Mouse (Mus musculus) urinary bladder, postnatal 36 days (tissue): ENCODE data around the gene Erbb2.

Source experiments
- DNase-seq, 2 experiments: peaks; one replicate each; pipeline ENCODE4 v3.0.0; 2022; ENCODE audit warnings: low spot score in 2 of 2, mixed read lengths in 1 of 2

Erbb2 gene

DNA sequence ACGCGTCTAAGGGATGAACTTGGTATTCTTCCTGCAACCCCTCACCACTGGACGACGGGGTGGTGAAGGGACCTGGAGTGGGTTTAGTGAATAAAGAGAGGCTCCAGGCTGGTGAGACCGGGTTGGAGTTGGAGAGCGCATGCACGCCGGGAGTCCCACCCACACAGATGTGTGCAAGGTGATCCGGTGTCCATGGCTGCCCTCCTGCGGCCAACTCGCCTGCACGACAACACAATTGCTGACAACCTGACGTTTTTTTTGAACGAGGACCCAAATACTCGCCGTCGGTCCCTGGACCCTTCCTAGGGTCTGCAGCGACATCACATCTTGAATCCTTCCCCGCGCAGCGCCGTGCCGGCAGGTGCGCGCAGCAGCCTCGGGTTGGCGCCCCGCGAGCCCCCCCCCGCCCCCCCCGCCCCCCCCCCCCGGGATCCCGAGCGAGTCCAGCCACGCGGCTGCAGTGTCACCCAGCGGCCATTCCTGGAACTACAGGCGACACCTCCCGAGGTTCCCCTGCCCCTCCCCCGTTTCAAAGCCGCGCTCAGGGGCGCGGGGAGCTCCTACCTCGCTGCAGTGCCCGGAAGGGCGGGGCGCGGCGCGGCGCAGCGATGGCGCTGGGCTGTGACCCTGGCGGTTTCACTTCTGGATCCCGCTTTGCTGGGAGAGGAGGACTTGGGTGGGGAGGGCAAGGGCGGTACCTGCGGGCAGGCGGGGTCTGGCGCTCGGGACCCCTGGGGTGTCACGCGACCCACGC lies 45.3 kb downstream of the Erbb2 start:
- peak; percentile 82 to 89 for DNase-seq

DNA sequence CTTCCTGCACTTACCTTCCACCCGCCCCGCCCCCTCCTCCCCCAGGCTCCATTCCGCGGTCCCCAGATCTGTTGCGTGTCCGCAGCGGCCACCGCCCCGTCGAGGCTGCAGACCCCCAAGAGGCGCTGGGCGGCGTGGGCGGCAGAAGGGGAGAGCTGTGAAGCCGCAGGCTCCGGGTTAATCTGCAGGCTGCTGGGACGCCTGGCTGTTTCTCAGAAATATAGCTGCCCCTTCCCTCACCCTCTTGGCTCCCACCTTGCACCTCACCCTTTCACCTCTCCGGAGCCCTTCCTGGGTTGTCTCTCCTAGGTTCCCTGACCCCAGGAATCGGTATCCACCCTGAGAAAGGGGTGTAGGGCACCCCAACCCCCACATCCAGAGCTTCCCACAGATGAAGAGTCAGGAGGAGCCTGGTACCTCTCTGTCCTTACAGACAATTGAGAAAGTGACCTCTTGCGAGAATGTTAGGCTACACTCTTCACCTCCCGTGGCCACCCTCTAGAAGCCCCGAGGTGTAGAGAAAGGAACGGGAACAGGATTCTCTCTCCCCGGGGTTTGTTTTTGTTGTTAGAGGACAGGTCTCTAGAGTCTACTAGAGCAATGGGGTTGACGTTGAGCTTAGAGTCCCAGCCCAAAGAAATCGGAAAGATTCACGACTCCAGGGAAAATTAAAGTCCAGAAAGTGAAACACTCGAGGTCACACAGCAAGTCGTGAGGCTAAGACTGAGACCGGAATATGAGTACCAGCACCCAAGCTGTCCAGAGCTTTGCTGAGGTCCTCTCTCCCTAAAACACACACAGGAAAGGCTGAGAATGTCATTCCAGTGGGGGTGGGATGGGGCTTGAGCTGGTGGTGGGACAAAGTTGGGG lies 46.1 kb downstream of the Erbb2 start:
- DNase-seq = no peak

DNA sequence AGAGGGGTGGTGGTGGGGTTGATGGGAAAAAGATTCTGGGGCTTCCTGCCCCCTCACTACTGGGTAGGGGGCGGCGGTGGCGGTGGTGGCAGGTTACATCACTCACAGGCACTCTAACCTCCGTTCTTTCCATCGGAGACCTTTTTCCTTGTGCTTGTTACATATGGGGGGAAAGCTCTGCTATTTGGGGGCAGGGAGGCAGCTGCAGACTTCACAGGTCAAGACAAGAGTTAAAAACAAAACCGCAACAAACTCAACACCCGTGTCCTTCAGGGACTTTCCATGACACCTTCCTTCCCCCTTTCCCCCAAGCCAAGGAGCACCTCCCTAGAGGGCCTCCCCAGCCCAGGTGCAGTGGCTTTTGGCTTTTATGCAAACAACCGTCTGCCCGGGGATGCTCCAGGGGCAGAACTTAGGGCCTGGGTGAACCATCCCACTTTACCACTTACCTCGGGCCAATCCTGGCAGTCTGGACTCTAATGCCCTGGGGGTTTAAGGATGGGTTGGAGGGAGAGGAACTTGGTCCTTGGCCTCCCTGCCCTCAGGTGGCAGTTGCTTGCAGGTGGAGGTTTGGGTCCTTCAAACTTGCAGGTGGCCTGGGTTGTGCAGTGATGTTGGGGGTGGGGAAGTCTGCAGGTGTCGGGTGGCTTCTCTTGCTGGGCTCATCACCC lies 46.9 kb downstream of the Erbb2 start:
- DNase-seq = no peak

DNA sequence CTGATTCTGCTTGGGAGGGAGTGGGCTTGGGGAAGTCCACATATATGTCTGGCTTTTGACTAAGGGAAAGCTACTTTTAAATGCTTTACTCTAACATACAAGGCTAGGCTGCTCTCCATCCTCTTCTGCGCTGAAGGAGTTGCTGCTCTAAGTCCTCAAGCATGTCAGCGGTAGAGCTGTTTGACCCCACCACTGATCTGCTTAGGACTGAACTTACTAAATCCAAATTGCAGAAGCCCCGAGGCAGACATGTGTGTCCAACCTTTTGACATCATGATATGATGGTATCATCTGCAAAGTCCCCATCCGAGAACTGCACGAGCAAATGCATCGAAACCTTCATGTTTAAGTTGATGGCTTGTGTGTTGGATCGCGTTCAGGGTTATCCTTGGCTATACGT lies 47.6 kb downstream of the Erbb2 start:
- no peak for DNase-seq

DNA sequence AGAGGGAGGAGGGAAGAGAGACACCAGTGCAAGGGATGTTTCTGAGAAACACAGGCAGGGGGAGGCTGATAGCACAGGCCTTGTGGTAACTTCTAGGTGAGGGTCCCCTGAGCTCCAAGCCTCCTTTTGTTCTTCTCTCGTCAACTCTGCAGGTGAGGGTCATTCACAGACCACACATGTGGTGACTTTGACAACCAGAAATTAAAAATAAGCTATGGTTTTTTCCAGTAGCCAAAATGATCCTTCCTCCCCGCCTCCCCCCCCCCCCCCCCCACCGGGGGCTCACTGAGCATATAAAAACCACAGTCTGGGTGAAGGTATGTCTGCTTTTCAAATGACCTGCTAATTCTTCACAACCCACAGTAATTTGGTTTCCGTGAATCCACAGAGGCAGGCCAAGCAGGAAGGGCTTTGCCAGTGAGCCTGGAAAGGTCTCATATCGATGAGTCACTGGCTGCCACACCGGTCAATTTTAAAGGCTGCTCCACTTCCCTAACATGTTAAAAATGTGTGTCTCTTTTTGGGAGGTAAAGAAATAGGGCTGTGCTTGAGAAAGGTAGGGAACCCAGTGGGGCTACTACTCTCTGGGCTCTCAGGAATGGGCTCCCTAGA lies 48.9 kb downstream of the Erbb2 start:
- DNase-seq = no peak

DNA sequence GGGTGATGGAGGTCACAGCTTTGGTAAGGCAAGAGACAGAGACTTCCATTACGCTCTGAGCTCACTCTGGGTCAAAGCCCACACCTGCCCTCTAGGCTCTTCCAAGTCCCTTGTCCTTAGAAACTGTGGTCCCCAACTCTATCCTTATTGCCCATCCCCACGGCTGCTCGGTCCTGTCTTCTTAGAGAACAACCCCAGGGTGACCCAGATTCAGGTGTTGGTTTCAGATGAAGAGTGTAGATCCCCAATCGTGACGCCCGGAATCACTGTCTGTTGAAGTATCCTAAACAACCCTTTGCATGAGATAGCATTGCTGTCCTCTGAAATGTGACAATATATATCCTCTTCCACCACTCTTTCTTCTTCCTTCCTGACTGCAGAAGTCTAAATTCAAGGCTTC lies 50.0 kb downstream of the Erbb2 start:
- no peak for DNase-seq

DNA sequence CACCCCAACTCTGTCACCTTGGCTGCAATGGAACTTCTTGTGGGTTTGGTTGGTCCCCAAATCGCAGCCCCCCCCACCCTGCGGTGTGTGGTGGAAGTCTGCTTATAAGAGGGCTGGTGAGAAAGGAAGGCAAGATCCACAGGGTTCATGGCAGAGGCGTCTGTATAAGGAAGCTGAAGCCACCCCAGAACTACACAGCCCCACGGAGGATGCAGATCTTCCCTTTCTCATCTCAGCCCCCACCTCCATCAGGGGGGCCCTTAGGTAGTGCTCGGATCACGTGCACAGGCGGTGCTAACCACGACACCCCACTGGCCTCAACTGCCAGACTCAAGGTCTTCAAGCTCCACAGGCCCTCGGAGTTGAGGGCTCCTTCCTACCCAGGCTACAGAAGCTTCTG lies 51.6 kb downstream of the Erbb2 start:
- no peak for DNase-seq

DNA sequence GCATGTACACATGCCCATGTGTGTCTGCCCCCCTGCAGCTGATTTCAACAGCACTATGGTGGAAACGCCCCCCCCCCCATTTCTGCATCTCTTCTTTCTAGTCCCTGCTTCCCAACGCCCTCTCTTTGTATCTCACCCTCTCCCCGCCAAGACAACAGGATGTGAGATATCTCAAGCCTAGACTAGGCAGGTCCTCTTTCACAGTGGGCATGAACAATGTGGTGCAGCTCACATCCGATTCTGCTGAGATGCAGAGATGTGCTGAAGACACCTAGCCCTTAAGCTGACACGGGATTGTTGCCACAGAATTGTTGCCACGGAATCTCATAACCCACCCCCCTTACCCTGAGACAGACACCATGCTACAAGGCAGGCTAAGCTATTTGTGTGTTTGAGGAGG lies 52.2 kb downstream of the Erbb2 start:
- no peak for DNase-seq

DNA sequence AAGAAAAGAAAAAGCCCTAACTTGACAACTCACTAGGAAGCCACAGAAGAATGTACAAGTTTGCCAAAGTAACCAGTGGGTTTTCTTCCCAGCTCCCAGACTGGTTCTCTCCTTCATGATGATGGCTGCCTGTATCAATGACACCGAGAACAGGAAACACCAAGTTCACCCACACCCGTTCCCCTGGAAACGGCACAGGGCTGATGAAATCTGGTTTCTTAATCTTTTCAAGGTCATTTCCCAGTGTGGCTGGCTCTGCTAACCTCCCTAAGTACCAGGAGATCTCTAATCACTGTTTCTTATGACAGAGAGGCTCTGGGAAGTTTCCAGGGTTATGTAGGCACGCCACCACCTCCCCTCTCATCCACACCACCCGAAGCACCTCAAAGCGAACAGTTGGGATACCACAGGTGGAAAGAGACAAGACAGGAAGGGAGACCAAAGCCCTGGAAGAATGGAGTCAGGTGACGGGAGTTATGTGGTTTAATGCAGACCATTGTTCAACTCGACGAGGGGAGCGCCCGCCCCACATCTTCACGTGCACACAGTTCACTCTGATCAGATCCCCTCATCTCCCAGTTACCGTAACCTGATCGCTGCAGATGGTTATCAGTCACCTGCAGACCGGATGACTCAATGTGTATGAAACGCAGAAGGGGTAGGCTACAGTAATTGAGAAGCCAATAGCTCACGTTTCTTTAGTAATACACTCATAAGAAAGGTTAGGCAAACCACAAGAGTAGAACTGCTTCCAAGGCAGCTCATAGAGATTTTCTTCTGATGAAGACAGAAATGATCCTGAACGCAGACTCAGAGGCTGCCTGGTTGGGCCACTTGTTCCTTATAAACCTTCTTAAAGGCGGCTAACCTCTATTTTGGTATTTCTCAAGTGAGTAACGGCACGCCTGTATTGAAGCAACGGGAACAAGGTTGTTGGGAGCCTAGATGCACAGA lies 57.8 kb downstream of the Erbb2 start:
- DNase-seq = peak in 1 of 2 experiments; percentile 47

DNA sequence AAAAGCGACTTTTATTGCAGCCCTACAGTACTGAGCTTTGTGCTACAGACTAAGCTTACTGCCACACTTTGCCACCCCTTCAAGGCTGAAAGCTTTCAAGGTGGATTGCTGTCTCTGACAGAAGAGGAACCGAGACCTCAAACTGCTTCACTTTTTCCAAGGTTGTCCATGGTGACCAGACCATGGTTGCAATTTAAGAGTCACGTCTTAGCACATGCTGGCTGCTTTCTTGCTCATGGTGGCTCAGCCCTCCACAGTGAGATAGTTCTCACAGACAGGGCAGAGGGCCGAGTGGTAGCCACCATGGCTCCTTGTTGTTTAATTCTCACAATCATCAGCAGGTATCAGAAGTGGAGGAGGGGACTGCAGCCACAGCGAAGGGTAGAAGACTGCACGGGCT lies 58.5 kb downstream of the Erbb2 start:
- no peak for DNase-seq

DNA sequence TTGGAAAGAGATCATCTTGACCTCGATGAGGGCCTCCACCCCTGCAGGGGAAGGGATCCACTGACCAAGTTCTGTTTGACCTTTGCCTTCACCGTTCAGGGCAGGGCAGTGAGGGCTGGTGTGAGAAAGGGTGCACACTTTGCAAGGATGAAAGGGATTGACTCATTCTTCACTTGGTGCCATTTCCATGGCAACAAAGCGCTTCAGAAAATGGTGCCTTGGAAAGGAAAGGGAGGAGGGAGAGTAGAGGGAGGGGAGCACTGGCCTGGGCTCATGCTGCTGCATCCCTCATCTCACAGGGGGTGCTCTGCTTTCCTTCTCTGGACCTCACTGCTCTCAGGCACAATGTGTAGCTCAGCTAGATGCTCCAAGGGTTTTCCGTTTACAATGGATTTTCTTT lies 60.4 kb downstream of the Erbb2 start:
- no peak for DNase-seq

DNA sequence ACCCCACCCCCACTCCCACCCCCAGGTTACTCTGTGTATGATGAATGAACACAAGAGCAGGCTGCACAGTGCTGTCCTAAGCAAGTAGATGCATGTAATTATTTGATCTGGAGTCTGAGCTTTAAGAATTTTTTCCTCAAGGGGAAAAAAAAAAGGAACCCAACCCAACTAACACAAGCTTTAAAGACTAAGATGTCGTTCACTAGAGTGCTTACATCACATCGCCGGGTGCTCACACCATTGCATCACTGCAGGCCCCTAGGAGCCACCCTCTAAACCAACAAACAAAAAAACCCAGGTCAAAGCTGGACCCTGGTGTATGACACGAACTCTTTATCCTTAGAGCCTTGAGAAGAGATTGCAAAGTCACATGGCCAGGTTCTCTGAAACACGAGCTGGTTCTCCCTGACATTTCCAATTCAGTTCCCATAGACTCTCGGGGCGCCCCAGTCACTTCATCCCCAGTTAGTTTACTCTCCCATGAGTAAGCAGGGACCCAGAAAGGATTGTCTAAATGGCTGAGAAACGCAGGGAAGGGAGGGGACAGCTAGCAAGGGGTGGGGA lies 61.7 kb downstream of the Erbb2 start:
- DNase-seq = no peak

DNA sequence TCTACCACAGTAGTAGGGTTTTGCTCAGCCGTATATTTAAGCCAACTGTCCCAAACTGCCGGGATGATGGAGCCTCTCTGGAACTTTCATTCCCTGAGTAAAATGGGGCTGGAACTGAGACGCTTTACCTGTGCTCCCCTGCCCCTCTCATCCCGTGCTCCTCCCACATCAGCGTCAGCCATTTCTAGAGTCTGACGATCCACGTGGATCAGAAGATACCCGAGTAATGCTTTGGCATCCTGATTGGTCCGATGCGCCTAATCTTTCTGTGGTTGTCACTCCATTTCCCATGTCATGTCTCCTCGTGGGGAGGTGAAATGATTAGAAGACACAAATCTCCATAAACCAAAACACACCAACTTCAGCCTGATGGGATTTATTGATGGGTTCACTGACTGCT lies 62.7 kb downstream of the Erbb2 start:
- DNase-seq = no peak

DNA sequence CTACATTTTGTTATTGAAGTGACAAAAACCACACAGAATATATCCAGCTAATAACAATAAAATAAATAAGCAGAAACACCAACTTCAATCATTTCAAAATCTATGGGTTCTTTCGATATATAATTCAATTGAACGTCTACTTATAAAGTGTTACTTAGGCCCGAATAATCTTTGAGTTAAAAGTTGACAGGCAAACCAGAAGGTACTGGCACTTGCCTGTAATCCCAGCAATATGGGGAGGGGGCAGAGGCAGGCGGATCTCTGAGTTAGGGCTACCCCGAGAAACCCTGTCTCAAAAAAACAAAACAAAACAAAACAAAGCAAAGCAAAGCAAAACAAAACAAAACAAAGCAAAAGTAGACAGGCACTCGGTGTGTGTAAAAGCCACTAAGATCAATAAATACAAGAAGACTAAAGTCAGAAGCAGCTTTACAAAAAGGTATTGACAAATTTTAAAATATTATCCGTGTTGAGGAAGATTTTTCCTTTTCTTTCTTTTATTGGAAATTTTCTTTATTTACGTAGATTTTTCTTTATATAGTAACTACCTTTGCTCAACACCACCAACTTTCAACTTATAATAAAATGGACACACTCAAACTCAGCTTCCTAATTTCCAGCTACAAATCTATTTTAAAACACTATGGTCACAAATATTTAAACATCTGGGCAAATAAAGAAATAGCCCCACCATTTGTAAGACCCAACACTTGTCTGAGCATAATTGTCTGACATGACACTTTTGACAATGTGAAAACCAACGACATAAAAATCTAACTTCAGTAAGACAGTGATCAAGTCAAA lies 63.6 kb downstream of the Erbb2 start:
- DNase-seq = no peak

DNA sequence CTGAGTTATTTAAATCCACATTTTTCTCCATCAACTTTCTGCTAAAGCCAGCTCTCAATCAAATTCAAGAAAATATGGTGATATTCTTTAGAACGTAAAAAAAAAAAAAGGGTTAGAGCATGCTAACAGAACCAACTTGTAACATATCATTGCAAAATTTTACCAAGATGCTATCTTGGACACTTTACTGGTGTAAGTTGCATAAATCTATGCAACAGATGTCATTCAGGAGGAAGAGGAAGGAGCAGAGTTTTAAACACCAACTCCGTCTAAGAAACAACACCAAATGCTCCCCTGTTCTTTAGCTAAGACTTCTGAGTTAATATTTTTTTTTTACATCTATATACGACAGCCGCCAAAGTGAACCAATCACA lies 64.2 kb downstream of the Erbb2 start:
- DNase-seq = no peak

DNA sequence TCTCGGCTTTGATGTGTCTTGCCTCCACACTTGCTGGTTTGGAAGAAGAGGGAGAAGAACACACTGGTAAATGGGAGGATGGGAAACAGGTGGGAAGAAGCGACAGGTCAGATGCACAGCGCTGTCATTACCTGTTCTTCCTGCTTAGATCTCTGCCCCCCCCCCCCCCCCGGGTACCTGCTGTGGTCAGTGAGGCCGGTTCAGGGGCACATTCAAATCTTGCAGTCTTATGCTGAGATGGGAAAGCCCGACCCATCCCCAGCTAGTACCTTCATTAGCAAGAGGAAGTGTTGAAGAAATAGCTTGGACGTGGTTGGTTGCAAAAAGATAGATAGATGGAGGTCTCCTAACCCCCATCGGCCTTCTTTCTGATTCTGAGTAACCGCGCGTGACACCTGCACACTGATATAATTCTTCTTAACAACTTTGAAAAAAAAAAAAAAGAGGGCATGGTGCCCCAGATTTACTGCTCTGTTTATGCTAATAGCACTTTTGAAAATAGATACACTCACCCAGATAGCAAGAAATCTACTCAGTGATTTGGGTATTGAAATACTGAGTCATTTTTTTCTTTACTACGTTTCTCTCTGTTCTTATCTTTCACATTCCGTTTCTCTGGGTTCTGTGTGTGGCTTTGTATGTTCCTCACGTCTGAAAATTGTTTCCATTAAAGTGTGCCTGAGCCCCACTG lies 64.9 kb downstream of the Erbb2 start:
- no peak for DNase-seq

DNA sequence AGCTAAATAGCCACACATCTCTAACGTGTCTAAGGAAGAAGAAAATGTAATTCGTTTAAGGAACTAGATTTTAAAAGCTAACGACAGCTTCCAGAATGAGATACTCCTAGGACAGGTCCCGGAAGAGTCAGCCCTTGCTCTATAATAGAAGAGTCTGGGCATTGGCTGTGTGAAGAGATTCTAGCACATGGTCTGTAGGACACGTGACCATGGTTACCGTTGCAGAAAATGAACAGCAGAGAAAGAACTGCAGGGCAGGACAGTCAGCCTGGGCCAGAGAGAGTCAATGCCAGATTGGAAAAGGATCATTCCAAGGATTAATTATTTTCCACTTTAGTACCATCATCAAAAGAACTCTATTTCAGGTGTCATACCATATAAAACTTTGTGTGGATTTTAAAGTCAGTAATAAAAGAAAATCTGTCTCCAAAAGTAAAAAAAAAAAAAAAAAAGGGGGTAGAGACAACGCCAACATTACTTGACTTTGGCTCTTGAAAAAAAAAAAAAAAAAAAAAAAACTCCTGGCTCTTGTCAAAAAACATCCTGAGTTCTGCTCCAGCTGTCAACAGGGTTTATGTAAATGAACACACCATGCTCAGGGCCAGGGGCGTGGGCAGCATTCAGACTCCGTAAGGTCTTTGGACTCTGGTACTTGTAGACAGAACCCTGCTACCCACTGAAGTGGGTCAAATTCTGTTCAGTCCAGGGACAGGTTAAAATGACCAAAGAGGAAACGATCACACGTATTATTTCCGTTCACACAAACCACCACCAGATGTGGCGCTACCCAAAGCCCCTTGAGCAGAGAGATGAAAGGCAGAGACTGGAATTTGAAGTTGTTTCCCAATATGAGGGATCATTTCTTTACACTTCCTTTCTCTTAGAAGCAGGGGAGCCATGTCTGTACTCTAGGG lies 67.0 kb downstream of the Erbb2 start:
- no peak for DNase-seq

DNA sequence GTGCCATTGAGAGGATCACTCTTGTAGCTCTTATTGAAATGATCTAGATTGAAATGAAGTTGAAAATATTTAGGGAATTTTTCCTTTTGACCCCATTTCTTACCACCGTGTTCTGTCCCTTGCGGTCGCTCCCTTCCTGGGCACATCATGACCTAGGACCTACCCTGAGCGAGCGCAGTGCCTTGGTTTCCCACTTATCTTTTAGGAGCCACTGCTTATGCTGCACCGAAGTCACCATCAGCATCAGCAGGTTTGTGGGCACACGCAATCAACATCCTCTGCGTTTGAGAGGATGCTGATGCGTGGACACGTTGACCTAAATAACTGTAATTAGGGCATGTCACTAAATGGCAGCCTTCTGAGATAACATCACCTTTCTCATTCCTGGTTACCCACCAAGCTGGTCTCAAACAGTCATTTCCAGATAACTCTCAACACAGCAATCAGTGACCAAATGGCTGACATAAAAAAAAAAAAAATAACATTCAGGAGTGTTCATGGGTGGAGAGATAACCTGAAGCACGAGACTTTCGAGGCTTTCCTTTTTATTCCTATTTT lies 67.7 kb downstream of the Erbb2 start:
- no peak for DNase-seq
